Mouse (Mus musculus) hindbrain, embryonic 15.5 days (tissue): ENCODE results near the gene Clk2. TPM values are rescaled to one million over a fixed set of nuclear protein-coding genes. Genes with fewer than 3 reads are reported as not detected.

Experiments
- ATAC-seq: fragments of 200-750 bp; cut with Nextera tagmentation; 2 replicates; pipeline ENCODE4 v1.8.0; 2017; ENCODE audit warnings: low read depth, moderate number of reproducible peaks, moderate TSS enrichment; ENCODE audit not compliant: low FRiP score
- H3K27ac ChIP-seq: fragments of 300-500 bp; sonication (generic); replicated peaks from 2 replicates; pipeline ENCODE4 v1.5.1; 2015; ENCODE audit warnings: mild to moderate bottlenecking, inconsistent platforms
- H3K27me3 ChIP-seq: fragments of 300-500 bp; sonication (generic); 2 replicates; pipeline ENCODE4 v1.6.1; 2015; ENCODE audit warnings: control low read depth, inconsistent platforms
- H3K36me3 ChIP-seq: fragments of 300-500 bp; sonication (generic); 2 replicates; pipeline ENCODE4 v1.6.1; 2015; ENCODE audit warnings: control low read depth, inconsistent platforms
- H3K4me1 ChIP-seq: fragments of 300-500 bp; sonication (generic); replicated peaks from 2 replicates; pipeline ENCODE4 v1.6.1; 2015; ENCODE audit warnings: control low read depth, inconsistent platforms
- H3K4me2 ChIP-seq: fragments of 300-500 bp; sonication (generic); 2 replicates; pipeline ENCODE4 v1.6.1; 2015; ENCODE audit warnings: moderate library complexity, mild to moderate bottlenecking, inconsistent platforms
- H3K4me3 ChIP-seq: fragments of 300-500 bp; sonication (generic); 2 replicates; pipeline ENCODE4 v1.5.1; 2015; ENCODE audit warnings: mild to moderate bottlenecking, inconsistent platforms
- H3K9ac ChIP-seq: fragments of 300-500 bp; sonication (generic); 2 replicates; pipeline ENCODE4 v1.6.1; 2015; ENCODE audit warnings: inconsistent platforms
- H3K9me3 ChIP-seq: fragments of 300-500 bp; sonication (generic); 2 replicates; pipeline ENCODE4 v1.6.1; 2016; ENCODE audit warnings: control low read depth, inconsistent platforms
- WGBS: fragments of 180-500 bp; shearing (Covaris S2); methylation state at CpG from one replicate; pipeline ENCODE4 v1.1.7; 2015; 5-methylcytosine and 5-hydroxymethylcytosine counted together
- polyA plus RNA-seq: library from polyadenylated mRNA; unstranded; fragments of >200 nt; fragmentation: Nextera tagmentation; extraction: Ambion mirVana; gene quantifications from 2 replicates; pipeline ENCODE4 v1.2.1, GENCODE M21; 2015

Clk2 gene
- polyA plus RNA-seq, 1 experiment from 2014 or later = 22.6 TPM

DNA sequence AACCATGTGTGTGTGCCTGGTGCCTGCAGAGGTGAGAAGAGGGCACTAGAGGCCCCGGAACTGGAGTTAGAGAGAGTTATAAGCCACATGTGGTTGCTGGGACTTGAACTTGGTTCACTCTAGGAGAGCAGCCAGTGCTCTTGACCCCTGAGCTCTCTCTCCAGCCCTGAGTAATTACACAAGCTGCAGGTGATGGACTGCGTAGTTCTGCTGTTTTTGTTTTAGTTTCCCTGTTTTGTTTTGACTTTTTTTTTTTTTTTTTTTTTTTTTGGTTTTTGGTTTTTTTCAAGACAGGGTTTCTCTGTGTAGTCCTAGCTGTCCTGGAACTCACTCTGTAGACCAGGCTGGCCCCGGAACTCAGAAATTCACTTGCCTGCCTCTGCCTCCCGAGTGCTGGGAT, 2.8 kb upstream of the Clk2 start:
- Histone ChIP-seq H3K27ac (no peak overlapping the region), H3K4me2 (no peak overlapping the region), H3K27me3 (no peaks in the 10 kb centered on the region), H3K36me3 (no peaks in the 10 kb centered on the region), H3K9ac (no peak overlapping the region), H3K4me3 (no peak overlapping the region), H3K4me1 (peaks cover 54% of the 10 kb centered on the region), H3K9me3 (no peaks in the 10 kb centered on the region)
- no peak for ATAC-seq
- 85% methylated on average over 4 of the region's 4 CpGs for WGBS

- no peak overlapping the region for H3K27ac ChIP-seq
- 89% methylated on average over 1 of the region's 1 CpGs for WGBS
- H3K9me3 ChIP-seq = no peaks in the 10 kb centered on the region
- no peak overlapping the region for H3K9ac ChIP-seq
- H3K4me1 ChIP-seq = peaks cover 46% of the 10 kb centered on the region
- no peak overlapping the region for H3K4me3 ChIP-seq
- H3K36me3 ChIP-seq = peaks cover 5% of the 10 kb centered on the region
- H3K27me3 ChIP-seq = no peaks in the 10 kb centered on the region
- H3K4me2 ChIP-seq = no peak overlapping the region
- no peak for ATAC-seq
Observed at GRCm38 (mm10) chr3:89163123-89163522, 1.5 kb upstream of the Clk2 start.

DNA sequence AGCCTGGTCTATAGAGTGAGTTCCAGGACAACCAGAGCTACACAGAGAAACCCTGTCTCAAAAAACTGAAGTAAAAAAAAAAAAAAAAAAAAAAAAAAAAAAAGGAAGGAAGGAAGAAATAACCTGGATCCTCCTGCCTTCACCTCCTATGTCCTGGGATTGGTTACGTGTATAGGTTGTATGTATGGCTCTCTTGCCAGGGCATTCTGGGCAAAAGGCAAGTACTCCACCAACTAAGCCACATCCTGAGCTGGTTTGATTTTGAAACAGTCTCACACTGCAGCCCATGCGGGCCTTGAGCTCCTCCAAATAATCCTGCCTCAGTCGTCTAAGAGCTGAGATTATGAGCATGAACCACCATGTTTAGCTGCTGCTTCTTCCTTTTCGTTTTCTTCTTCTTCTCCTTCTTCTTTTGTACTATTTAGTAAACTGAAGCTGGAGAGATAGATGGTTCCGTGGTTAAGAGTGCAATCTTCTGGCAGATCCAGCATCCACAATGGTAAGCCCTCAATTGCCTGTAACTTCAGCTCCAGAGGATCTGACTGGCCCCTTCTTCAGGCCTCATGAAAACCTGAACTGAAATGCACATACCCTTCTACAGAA, 851 bp upstream of the Clk2 start:
- WGBS = 72% methylated on average over 5 of the region's 5 CpGs
- Histone ChIP-seq H3K9ac (peak overlapping the region; percentile 89), H3K36me3 (peaks cover 11% of the 10 kb centered on the region), H3K9me3 (no peaks in the 10 kb centered on the region), H3K4me1 (peaks cover 40% of the 10 kb centered on the region), H3K27me3 (no peaks in the 10 kb centered on the region), H3K27ac (peak overlapping the region; percentile 93), H3K4me3 (peak overlapping the region; percentile 82), H3K4me2 (peak overlapping the region; percentile 64)
- no peak for ATAC-seq

DNA sequence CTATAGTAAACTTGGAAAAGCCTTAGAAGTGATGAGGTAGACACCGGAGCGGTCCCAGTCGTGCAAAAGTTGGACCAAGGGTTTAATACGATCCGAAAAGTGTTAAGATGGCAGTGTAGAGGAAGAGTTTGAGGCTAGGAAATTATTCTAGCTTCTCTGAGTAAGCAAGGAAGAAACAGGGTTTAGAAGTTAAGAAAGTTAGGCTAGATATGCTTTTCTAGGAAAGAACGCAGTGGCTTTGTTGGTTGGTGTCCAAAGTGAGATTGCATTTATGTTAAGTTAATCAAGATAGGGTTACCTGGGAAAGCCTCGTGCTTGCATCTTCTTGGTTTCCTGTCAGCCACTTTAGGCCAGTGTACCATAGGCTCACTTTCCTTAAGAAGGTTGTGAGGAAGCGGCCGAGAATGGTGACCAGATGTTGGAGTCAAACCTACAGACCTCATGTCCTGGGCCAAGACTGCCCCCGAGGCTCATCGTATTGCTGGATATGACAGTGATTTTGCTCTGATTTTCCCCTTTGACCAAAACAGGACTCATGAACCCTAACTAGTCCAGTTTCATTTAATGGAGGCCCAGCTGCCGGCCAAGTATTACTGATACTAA, 774 bp downstream of the Clk2 start:
- no peaks in the 10 kb centered on the region for H3K27me3 ChIP-seq
- peak overlapping the region; percentile 82 for H3K4me3 ChIP-seq
- no peaks in the 10 kb centered on the region for H3K9me3 ChIP-seq
- no peak for ATAC-seq
- peak overlapping the region; percentile 64 for H3K4me2 ChIP-seq
- H3K36me3 ChIP-seq = peaks cover 28% of the 10 kb centered on the region
- peak overlapping the region; percentile 93 for H3K27ac ChIP-seq
- 23% methylated on average over 12 of the region's 12 CpGs for WGBS
- H3K9ac ChIP-seq = peak overlapping the region; percentile 89
- H3K4me1 ChIP-seq = peaks cover 28% of the 10 kb centered on the region

DNA sequence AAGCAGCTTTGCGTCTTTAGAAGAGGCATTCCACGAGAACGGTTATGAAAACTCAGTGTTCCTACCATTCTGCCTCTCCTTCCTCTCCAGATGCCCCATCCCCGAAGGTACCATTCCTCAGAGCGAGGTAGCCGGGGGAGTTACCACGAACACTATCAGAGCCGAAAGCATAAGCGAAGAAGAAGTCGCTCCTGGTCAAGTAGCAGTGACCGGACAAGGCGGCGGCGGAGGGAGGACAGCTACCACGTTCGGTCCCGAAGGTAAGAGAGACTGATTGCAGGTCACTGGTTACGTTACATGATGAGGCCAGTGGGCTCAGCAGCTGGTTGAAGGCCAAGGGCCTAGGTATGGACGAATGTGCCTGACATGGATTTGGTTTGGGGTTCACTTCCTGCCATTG, 2.4 kb downstream of the Clk2 start:
- H3K27me3 ChIP-seq = no peaks in the 10 kb centered on the region
- whole genome bisulfite sequencing = 96% methylated on average over 19 of the region's 19 CpGs
- ATAC-seq = no peak
- H3K9me3 ChIP-seq = no peaks in the 10 kb centered on the region
- H3K27ac ChIP-seq = no peak overlapping the region
- H3K4me3 ChIP-seq = no peak overlapping the region
- H3K9ac ChIP-seq = no peak overlapping the region
- H3K36me3 ChIP-seq = peaks cover 39% of the 10 kb centered on the region
- peaks cover 27% of the 10 kb centered on the region for H3K4me1 ChIP-seq
- H3K4me2 ChIP-seq = no peak overlapping the region

DNA sequence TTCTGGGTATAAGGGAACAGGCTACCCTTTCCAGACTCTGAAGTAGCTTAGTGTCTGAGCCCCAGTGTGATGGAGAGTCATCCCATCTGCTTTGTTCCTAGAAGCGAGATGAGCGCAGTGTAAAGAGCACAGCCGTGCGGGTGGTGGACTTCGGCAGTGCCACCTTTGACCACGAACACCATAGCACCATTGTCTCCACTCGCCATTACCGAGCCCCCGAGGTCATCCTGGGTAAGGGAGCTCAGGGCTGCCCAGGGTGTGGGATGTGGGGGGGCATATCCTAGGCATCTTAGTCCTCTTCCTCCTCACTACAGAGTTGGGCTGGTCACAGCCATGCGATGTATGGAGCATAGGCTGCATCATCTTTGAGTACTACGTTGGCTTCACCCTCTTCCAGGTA, 10.2 kb downstream of the Clk2 start:
- 92% methylated on average over 11 of the region's 11 CpGs for WGBS
- Histone ChIP-seq H3K4me1 (peaks cover 15% of the 10 kb centered on the region), H3K4me2 (no peak overlapping the region), H3K27me3 (no peaks in the 10 kb centered on the region), H3K36me3 (peaks cover 72% of the 10 kb centered on the region), H3K27ac (no peak overlapping the region), H3K9ac (no peak overlapping the region), H3K4me3 (no peak overlapping the region), H3K9me3 (no peaks in the 10 kb centered on the region)
- ATAC-seq = no peak

- H3K4me3 ChIP-seq = no peak overlapping the region
- H3K9ac ChIP-seq = no peak overlapping the region
- WGBS = 91% methylated on average over 10 of the region's 10 CpGs
- ATAC-seq = no peak
- H3K9me3 ChIP-seq = no peaks in the 10 kb centered on the region
- H3K4me1 ChIP-seq = peaks cover 15% of the 10 kb centered on the region
- H3K36me3 ChIP-seq = peaks cover 72% of the 10 kb centered on the region
- H3K27ac ChIP-seq = no peak overlapping the region
- no peaks in the 10 kb centered on the region for H3K27me3 ChIP-seq
- H3K4me2 ChIP-seq = no peak overlapping the region
Observed at GRCm38 (mm10) chr3:89175544-89175943, 10.9 kb downstream of the Clk2 start.

GRCm38 (mm10) chr3:89176421-89176820, 11.8 kb downstream of the Clk2 start:
- H3K4me1 ChIP-seq = peaks cover 15% of the 10 kb centered on the region
- 80% methylated on average over 7 of the region's 7 CpGs for whole genome bisulfite sequencing
- no peak overlapping the region for H3K9ac ChIP-seq
- H3K9me3 ChIP-seq = no peaks in the 10 kb centered on the region
- H3K4me2 ChIP-seq = no peak overlapping the region
- no peaks in the 10 kb centered on the region for H3K27me3 ChIP-seq
- H3K27ac ChIP-seq = no peak overlapping the region
- H3K4me3 ChIP-seq = no peak overlapping the region
- no peak for ATAC-seq
- peaks cover 75% of the 10 kb centered on the region for H3K36me3 ChIP-seq

DNA sequence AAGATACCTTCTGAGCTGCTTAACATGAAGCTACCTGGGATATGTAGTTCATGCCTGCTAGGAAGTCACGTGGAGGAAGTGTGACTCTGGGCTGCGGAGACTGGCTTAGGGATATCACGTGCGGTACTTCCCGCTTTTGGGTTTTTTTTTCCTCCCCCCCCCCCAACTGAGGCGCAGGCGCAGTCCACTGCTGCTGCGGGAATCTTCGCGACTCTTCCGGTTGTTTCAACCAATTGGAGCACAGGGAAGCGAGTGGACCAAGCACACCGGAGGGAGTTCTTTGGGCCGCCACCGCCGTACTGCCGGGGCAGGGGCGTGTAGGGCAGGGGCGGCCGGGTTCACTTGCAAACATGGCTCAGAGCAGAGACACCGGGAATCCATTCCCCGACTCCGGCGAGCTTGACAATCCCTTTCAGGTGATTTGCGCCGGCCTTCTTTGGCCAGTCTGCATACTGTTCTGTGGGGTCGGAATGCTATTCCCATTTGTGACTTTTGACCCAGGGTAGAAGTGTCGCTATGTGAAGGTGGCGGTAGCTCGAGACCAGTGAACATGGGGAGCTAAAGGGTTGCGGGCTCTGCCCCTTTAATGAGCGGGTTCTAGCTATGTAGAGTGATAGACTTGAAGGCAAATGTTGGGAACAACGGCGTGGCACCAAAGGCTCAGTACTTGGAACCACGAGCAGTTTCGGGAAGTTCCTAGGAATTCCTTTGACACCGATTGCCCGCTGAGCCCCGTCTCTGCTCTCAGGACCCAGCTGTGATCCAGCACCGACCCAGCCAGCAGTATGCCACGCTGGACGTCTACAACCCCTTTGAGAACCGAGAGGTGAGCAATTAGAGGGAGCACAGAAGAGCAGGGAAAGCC, 12.9 kb downstream of the Clk2 start, which contains the start of gene Scamp3:
TSS of gene Scamp3 (plus strand) at position 232 of the 865 bp plus-strand sequence.
- H3K36me3 ChIP-seq = peaks cover 70% of the 10 kb centered on the region
- peak within 1 kb of the TSS; percentile 73 for H3K27ac ChIP-seq
- peak; percentile 97 for ATAC-seq
- H3K4me3 ChIP-seq = peak within 1 kb of the TSS; percentile 65
- no peaks in the 10 kb centered on the region for H3K9me3 ChIP-seq
- H3K9ac ChIP-seq = peak within 1 kb of the TSS; percentile 71
- H3K4me2 ChIP-seq = peak within 1 kb of the TSS; percentile 78
- WGBS = under 1% methylated on average over 43 of the region's 43 CpGs
- peaks cover 15% of the 10 kb centered on the region for H3K4me1 ChIP-seq
- no peaks in the 10 kb centered on the region for H3K27me3 ChIP-seq

DNA sequence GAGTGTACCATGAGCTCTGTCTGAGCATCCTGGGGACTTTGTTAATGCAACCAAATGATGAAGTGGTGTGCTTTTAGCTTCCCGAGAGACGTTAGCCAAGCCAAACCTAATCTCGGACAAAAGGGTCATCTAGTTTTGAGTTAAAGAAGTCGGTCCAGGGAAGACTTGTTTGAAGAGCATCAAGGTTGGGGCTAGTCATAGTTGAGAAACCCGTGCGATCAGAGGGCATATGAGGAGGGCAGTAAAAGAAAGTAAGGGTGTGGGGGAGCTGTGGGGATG, 13.5 kb downstream of the Clk2 start:
- Histone ChIP-seq H3K4me1 (peaks cover 18% of the 10 kb centered on the region), H3K9ac (peak overlapping the region; percentile 71), H3K27ac (peak overlapping the region; percentile 73), H3K4me2 (peak overlapping the region; percentile 78), H3K9me3 (no peaks in the 10 kb centered on the region), H3K27me3 (no peaks in the 10 kb centered on the region), H3K4me3 (peak overlapping the region; percentile 65), H3K36me3 (peaks cover 65% of the 10 kb centered on the region)
- no peak for ATAC-seq
- WGBS = 12% methylated on average over 6 of the region's 6 CpGs

DNA sequence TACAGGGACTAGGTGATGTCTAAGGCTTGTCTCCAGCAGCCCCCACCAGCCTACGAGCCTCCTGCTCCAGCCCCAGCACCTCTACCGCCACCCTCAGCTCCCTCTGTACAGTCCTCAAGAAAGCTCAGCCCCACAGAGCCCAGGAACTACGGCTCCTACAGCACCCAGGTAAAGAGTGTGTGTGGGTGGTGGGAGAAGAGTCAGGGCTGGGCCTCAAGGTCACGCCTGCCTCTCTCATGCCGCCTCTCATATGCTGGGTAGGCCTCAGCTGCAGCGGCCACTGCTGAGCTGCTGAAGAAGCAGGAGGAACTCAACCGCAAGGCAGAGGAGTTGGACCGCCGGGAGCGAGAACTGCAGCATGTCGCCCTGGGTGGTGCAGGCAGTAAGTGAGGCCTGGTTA, 14.5 kb downstream of the Clk2 start:
- no peaks in the 10 kb centered on the region for H3K9me3 ChIP-seq
- peaks cover 55% of the 10 kb centered on the region for H3K36me3 ChIP-seq
- H3K27me3 ChIP-seq = no peaks in the 10 kb centered on the region
- 92% methylated on average over 11 of the region's 11 CpGs for WGBS
- no peak overlapping the region; the same call in 1 of the 2 replicates for H3K4me2 ChIP-seq
- H3K4me3 ChIP-seq = 0 out of 2 replicates have a peak overlapping the region, but pooled peaks have one; percentile 65
- H3K4me1 ChIP-seq = peaks cover 27% of the 10 kb centered on the region
- no peak overlapping the region for H3K9ac ChIP-seq
- no peak for ATAC-seq
- H3K27ac ChIP-seq = no peak overlapping the region
